Mouse (Mus musculus): ENCODE measurements around the gene Kcnn4.

GRCm38 (mm10) chr7:24359269-24359668, 10.8 kb upstream of the Kcnn4 start:
- TF ChIP-seq ETS1 (IDR thresholded peaks at IDR 0.05; ENCODE audit: low read depth, low read length) (no peak), ZKSCAN1 (IDR thresholded peaks at IDR 0.05; ENCODE audit: low read depth, low read length) (no peak), ZNF384 (IDR thresholded peaks at IDR 0.05; ENCODE audit: low read depth, low read length) (no peak), USF1 (IDR thresholded peaks at IDR 0.05; ENCODE audit: low read depth, low read length) (no peak), USF2 (IDR thresholded peaks at IDR 0.05; ENCODE audit: borderline replicate concordance in 1 of 2, insufficient read depth in 1 of 2, low read depth in 1 of 2, low read length in 2 of 2) (no peak), ZMIZ1 (IDR thresholded peaks at IDR 0.05; ENCODE audit: low read depth, low read length) (no peak), HCFC1 (IDR thresholded peaks at IDR 0.05; ENCODE audit: low read depth, low read length) (no peak), UBTF (IDR thresholded peaks at IDR 0.05; ENCODE audit: borderline replicate concordance, insufficient read depth, low read depth, low read length) (no peak), CTCF (IDR thresholded peaks at IDR 0.05 in 2 of 3, conservative IDR thresholded peaks at IDR 0.05 in 1 of 3; ENCODE audit: control insufficient read depth in 1 of 3, insufficient read depth in 1 of 3, low read depth in 2 of 3, low read length in 3 of 3, poor library complexity in 1 of 3, severe bottlenecking in 1 of 3) (no peak), ELF1 (IDR thresholded peaks at IDR 0.05; ENCODE audit: low read depth, low read length) (no peak)
